Mouse (Mus musculus): ENCODE data around the gene Smad3.

- TF ChIP-seq POLR2A (IDR thresholded peaks at IDR 0.05; ENCODE audit: control insufficient read depth, low read depth, low read length) (no peak), CTCF (IDR thresholded peaks at IDR 0.05; ENCODE audit: control insufficient read depth, insufficient read depth, insufficient replicate concordance, low read depth, low read length) (no peak)
Observed at GRCm38 (mm10) chr9:63785492-63785891, 27.7 kb upstream of the Smad3 start.
